Mouse (Mus musculus): ENCODE measurements around the gene Fam90a1b.
"Not testable (repeated sequence)": the region's sequence is repeated elsewhere in the genome, so short reads cannot be mapped to it uniquely, and the experiment has no call there.

The Fam90a1b gene

GRCm38 (mm10) chrX:94366670-94367241 is at the start of gene Fam90a1b, which contains the start of gene Apoo:
Gene Fam90a1b (minus strand): TSS chrX:94366777.
Gene Apoo (plus strand): TSS chrX:94367117.
- peak; percentile 94 for DNase-seq (ENCODE audit: low spot score)

DNA sequence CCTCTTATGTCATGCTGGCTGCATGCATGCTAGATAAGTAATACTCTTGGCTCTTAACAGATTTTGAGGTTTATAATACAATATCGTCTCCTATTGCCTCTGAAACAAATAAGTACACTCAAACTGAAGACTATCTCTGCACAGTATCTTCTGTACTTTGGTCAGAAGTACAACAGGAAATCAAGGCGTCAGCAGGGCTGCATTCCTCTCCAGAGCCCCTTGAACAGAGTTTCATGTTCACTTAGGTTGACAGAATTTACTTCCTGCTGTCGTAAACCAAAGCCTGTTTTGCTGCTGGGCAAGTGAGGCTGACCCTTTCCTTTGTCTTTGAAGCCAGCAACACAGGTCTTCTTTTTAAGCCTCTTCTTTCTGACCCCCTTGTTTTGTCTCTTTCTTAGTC is 42.4 kb upstream of the Fam90a1b start:
- DNase-seq (ENCODE audit: low spot score), result no peak

DNA sequence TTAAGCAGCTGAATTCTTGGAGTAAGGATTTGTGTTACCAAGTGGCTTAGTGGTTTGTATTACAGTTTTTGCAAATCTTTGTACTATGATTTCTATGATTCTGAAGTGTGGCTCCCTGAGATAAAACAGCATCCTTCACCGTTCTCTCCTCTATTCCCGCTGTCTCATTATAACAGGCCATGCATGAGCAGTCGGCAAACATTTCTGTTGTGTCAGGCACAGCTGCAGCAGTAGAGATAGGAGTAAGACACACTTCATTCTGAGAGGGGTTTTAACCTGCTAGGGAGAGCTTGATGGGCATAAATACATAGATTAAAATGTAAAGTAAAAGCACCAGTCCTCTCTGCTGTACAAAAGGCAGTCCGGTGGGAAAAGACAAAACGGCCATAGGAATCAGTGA is 12.2 kb upstream of the Fam90a1b start:
- DNase-seq (ENCODE audit: low spot score), result no peak

- no peak for DNase-seq (ENCODE audit: low spot score)
These were observed 671 bp upstream of the Fam90a1b start for GRCm38 (mm10) chrX:94367248-94367647.

DNA sequence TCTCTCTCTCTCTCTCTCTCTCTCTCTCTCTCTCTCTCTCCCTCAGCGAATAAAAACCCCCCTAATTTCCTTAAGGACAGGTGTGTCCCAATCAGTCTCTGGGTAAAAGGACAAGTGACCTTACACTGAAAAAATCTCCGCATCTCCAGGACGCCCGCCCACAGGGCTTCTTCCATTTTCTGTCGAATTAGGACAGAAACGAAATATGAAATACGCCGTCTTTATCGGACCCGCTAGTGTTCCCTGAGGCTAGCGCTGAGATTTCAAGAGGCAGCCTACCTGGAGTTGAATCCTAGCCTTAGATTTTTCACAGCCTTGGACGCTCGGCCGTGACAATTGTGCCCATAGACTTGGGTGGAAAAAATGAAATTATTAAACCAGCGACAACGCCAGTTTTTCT is 548 bp downstream of the Fam90a1b start:
- DNase-seq (ENCODE audit: low spot score), result peak; percentile 23

- DNase-seq (ENCODE audit: low spot score), result peak; percentile 35
These were observed 1.1 kb downstream of the Fam90a1b start for GRCm38 (mm10) chrX:94365381-94365925.

- not testable (repeated sequence) for DNase-seq (ENCODE audit: low spot score)
These were observed 22.9 kb downstream of the Fam90a1b start for GRCm38 (mm10) chrX:94343638-94344037.

DNA sequence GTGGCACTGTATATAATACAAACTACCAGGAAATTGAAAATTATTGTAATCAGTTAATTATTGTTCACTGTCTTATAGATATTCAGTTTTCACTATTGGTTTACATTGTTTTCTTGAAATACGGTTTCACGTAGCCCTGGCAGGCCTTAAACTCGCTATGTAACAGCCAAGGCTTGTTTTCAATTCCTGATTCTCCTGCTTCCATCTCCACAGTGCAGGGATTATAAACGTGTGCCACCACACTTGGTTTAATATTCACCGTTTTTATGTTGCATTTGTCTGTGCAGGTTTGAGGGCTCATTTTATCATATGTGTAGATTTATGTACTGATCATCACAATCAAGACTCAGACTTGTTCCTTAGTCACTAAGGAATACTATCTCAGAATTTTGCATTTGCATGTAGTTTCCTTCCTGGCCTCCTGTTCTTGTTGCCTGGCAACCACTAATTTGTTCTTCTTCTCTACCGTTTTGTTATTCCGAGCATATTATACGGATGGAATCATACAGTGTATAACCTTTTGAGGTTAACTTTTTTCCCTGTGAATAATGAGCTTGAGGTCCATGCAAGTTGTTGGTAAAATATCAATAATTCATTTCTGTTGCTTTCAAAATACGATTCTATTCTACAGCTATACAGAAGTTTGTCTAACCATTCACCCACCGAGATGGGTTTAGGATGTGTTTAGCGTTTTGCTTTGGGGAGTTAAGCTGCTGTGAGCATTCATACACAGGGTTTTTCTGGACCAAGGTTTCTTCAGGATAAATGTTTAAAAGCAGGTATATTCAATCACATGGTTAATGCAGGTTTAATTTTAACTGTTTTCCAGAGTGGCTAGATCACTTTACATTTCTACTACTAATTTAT is 45.3 kb downstream of the Fam90a1b start:
- DNase-seq (ENCODE audit: low spot score), result no peak

Measured in retina, embryonic 14.5 days (tissue).